Mouse (Mus musculus) ES-CJ7 (cell line): ENCODE results near the gene AI837181.

Source experiments
- DNase-seq: peaks from one replicate; pipeline ENCODE4 v3.0.0; 2011; ENCODE audit warnings: low read depth, low spot score

AI837181 gene

GRCm38 (mm10) chr19:5414534-5414957, 10.4 kb upstream of the AI837181 start:
- DNase-seq: no peak

- no peak for DNase-seq
These were observed 6.0 kb upstream of the AI837181 start for GRCm38 (mm10) chr19:5418750-5419466.

GRCm38 (mm10) chr19:5419630-5420029, 5.3 kb upstream of the AI837181 start:
- no peak for DNase-seq

GRCm38 (mm10) chr19:5420579-5420978, 4.4 kb upstream of the AI837181 start:
- DNase-seq: no peak

- no peak for DNase-seq
These were observed 3.2 kb upstream of the AI837181 start for GRCm38 (mm10) chr19:5421784-5422183.

- no peak for DNase-seq
These were observed 2.7 kb upstream of the AI837181 start for GRCm38 (mm10) chr19:5422267-5422666.

GRCm38 (mm10) chr19:5422895-5423443, 2.0 kb upstream of the AI837181 start:
- no peak for DNase-seq

GRCm38 (mm10) chr19:5423561-5423960, 1.4 kb upstream of the AI837181 start:
- DNase-seq: no peak

GRCm38 (mm10) chr19:5424092-5424781, 707 bp upstream of the AI837181 start:
- peak; percentile 58 for DNase-seq

- no peak for DNase-seq
These were observed 1.1 kb downstream of the AI837181 start for GRCm38 (mm10) chr19:5425906-5426565.

- no peak for DNase-seq
These were observed 1.8 kb downstream of the AI837181 start for GRCm38 (mm10) chr19:5426640-5427290.

GRCm38 (mm10) chr19:5428083-5428482, 3.1 kb downstream of the AI837181 start:
- peak; percentile 54 for DNase-seq

- DNase-seq: no peak
These were observed 4.3 kb downstream of the AI837181 start for GRCm38 (mm10) chr19:5429219-5429618.

GRCm38 (mm10) chr19:5429806-5430205, 4.9 kb downstream of the AI837181 start:
- no peak for DNase-seq

GRCm38 (mm10) chr19:5430408-5430807, 5.5 kb downstream of the AI837181 start:
- DNase-seq: no peak

- DNase-seq: no peak
These were observed 7.0 kb downstream of the AI837181 start for GRCm38 (mm10) chr19:5431911-5432464.

- DNase-seq: peak; percentile 57
These were observed 8.3 kb downstream of the AI837181 start for GRCm38 (mm10) chr19:5432992-5433852.

GRCm38 (mm10) chr19:5433951-5434350, 9.0 kb downstream of the AI837181 start:
- DNase-seq: no peak

- no peak for DNase-seq
These were observed 19.5 kb downstream of the AI837181 start for GRCm38 (mm10) chr19:5444371-5444908.

- DNase-seq: no peak
These were observed 20.0 kb downstream of the AI837181 start for GRCm38 (mm10) chr19:5444954-5445353.
